Mouse (Mus musculus) T-helper 2 cell (primary cell): ENCODE measurements around the gene Gm28961.
"Not testable (repeated sequence)": the region's sequence is repeated elsewhere in the genome, so short reads cannot be mapped to it uniquely, and the experiment has no call there.

Source experiments
- in situ Hi-C: fragments of 300-600 bp; cut with MboI, MseI; formaldehyde crosslinking; loops from one replicate; pipeline ENCODE4 v1.15.1; 2025; ENCODE audit warnings: high pct_unique_total_duplicates

The Gm28961 gene

DNA sequence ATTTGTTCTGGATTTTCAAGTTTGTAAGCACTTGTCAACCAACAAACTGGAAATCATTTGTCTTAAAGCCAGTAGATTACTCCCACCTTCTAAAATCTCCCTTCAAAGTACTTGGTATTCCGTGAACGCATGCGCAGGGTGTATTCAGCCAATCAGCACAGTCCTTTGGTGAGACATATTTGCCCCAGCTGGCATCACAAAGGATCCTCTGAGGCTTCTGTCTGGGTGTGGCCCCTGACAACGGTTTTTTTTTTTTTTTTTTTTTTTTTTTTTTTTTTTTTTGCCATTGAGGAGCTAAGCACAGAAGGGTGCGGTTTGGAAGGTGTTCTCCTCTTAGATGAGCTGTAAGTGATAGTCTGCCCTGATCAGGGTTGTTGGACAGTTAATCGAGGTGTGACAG, at the start of gene Gm28961:
Gene Gm28961 (plus strand): TSS at position 301 of the 400 bp plus-strand sequence.
- in situ Hi-C loops: not testable (repeated sequence)
